Mouse (Mus musculus): Measurements from ENCODE around the gene Wsb2. TPM values are rescaled to one million over a fixed set of nuclear protein-coding genes. Genes with fewer than 3 reads are reported as not detected.
A peak's percentile ranks its signal among the peaks of the same experiment; 100 is the strongest.
"Not testable (repeated sequence)": the region's sequence is repeated elsewhere in the genome, so short reads cannot be mapped to it uniquely, and the experiment has no call there.

The Wsb2 gene
- polyA plus RNA-seq, 1 experiment from 2014 or later, result 142 TPM

- WGBS (ENCODE audit: missing documents), result 64% methylated on average over 10 of the region's 13 CpGs
- Histone ChIP-seq H3K36me3 (ENCODE audit: inconsistent target) (peaks cover 24% of the 10 kb centered on the region), H3K4me3 (ENCODE audit: inconsistent target) (no peak overlapping the region), H3K79me2 (ENCODE audit: inconsistent target) (peaks cover 84% of the 10 kb centered on the region), H3K27ac (peak overlapping the region; percentile 71)
Measured at GRCm38 (mm10) chr5:117360631-117361541, 3.8 kb downstream of the Wsb2 start.

DNA sequence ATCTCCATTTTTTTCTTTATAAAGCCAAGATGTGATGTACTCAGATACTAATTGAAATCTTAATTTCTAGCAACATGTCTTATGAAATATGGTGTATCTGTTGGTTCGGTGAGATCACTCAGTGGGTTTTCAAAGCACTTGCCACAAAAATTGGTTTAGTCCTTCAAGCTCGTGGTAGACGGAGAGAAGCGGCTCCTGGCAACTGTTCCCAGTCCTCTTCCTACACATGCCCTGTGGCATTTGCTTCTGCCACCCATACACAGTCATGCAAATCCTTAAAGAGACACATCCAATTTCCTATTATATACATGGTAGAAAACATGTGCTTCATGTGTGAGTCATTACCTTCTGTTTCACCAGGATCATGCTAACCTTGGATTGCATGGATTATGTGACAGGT, 4.5 kb downstream of the Wsb2 start:
- Histone ChIP-seq H3K27ac (peak overlapping the region; percentile 71), H3K4me3 (ENCODE audit: inconsistent target) (no peak overlapping the region), H3K79me2 (ENCODE audit: inconsistent target) (peaks cover 91% of the 10 kb centered on the region), H3K36me3 (ENCODE audit: inconsistent target) (peaks cover 31% of the 10 kb centered on the region)
- 91% methylated on average over 4 of the region's 4 CpGs for WGBS (ENCODE audit: missing documents)

DNA sequence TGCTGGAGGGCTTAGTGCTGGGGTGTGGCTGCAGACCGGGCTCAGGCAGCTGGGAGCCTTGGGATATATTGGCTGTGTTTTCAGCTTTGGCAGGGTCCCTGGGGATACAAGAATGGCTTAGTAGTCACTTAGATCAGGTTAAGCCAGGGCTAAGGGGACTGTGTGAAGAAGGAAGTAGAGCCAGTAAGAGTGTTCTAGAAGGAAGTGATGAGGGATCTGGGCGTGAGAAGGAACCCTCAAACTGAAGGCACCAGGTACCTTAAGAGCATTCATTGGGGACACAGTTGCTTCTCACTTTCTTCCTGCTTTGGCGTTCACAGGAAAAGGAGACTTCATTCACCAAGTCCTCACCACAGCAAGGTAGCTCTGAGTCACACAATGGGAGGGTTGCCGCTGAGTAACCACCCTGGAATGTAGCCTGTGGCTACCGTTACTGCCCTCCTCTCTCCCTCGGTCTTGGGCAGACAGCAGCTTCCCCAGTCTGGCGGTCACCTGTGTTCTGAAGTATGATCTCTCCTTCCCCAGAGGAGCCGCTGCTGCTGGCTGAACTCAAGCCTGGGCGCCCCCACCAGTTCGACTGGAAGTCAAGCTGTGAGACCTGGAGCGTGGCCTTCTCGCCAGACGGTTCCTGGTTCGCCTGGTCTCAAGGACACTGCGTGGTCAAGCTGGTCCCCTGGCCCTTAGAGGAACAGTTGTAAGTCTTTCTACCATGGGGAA, 6.1 kb downstream of the Wsb2 start:
- peaks cover 100% of the 10 kb centered on the region for H3K79me2 ChIP-seq (ENCODE audit: inconsistent target)
- H3K36me3 ChIP-seq (ENCODE audit: inconsistent target), result peaks cover 46% of the 10 kb centered on the region
- H3K4me3 ChIP-seq (ENCODE audit: inconsistent target), result no peak overlapping the region
- H3K27ac ChIP-seq, result no peak overlapping the region
- WGBS (ENCODE audit: missing documents), result 43% methylated on average over 15 of the region's 15 CpGs

DNA sequence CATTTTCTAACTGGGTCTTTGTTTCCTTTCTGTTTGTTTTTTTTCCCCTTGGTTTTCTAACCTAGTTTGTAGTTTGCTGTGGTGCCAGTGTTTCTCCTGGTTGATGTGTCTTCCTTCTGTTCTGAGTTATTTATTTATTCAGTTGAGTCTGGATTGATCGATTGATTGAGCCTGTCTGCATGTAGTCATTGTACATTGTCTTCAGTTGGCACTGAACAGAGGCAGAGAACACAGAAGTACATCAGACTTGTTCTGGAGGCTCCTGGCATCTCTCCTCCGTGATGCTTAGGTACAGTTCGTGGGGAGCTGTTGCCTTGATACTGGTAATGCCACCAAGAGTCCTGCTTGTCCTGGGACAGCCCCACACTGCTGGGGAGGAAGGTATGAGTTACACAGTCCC, 7.7 kb downstream of the Wsb2 start:
- 95% methylated on average over 3 of the region's 3 CpGs for WGBS (ENCODE audit: missing documents)
- peaks cover 100% of the 10 kb centered on the region for H3K79me2 ChIP-seq (ENCODE audit: inconsistent target)

GRCm38 (mm10) chr5:117365904-117366561, 8.9 kb downstream of the Wsb2 start:
- peaks cover 100% of the 10 kb centered on the region for H3K79me2 ChIP-seq (ENCODE audit: inconsistent target)
- H3K4me3 ChIP-seq (ENCODE audit: inconsistent target), result no peak overlapping the region
- H3K36me3 ChIP-seq (ENCODE audit: inconsistent target), result peaks cover 74% of the 10 kb centered on the region
- H3K27ac ChIP-seq, result no peak overlapping the region
- WGBS (ENCODE audit: missing documents), result 95% methylated on average over 13 of the region's 13 CpGs

More for the DNA sequence above, 7.7 kb downstream of the Wsb2 start:
- Histone ChIP-seq H3K36me3 (ENCODE audit: inconsistent target) (peaks cover 62% of the 10 kb centered on the region), H3K4me3 (ENCODE audit: inconsistent target) (no peak overlapping the region), H3K27ac (no peak overlapping the region)

- 96% methylated on average over 8 of the region's 8 CpGs for WGBS (ENCODE audit: missing documents)
- H3K36me3 ChIP-seq (ENCODE audit: inconsistent target), result peaks cover 86% of the 10 kb centered on the region
- peaks cover 94% of the 10 kb centered on the region for H3K79me2 ChIP-seq (ENCODE audit: inconsistent target)
- H3K27ac ChIP-seq, result no peak overlapping the region
- no peak overlapping the region for H3K4me3 ChIP-seq (ENCODE audit: inconsistent target)
Measured at GRCm38 (mm10) chr5:117367206-117367605, 10.1 kb downstream of the Wsb2 start.

DNA sequence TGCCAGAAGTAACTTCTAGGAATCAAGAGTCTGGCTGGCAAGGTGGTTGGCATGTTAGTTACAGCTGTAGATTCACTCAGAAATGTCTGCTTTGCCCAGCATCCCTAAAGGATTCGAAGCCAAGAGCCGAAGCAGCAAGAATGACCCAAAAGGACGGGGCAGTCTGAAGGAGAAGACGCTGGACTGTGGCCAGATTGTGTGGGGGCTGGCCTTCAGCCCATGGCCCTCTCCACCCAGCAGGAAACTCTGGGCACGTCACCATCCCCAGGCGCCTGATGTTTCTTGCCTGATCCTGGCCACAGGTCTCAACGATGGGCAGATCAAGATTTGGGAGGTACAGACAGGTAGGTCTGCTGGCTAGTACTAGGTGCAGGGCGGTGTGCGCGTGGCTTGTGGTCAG, 13.5 kb downstream of the Wsb2 start:
- Histone ChIP-seq H3K27ac (no peak overlapping the region), H3K4me3 (ENCODE audit: inconsistent target) (no peak overlapping the region), H3K36me3 (ENCODE audit: inconsistent target) (peaks cover 75% of the 10 kb centered on the region), H3K79me2 (ENCODE audit: inconsistent target) (peaks cover 64% of the 10 kb centered on the region)
- 84% methylated on average over 10 of the region's 10 CpGs for WGBS (ENCODE audit: missing documents)

- Histone ChIP-seq H3K79me2 (ENCODE audit: inconsistent target) (peaks cover 45% of the 10 kb centered on the region), H3K36me3 (ENCODE audit: inconsistent target) (peaks cover 63% of the 10 kb centered on the region), H3K4me3 (ENCODE audit: inconsistent target) (no peak overlapping the region), H3K27ac (peak overlapping the region; percentile 39; the same call in 1 of the 2 replicates)
- WGBS (ENCODE audit: missing documents), result 37% methylated on average over 9 of the region's 9 CpGs
Measured at GRCm38 (mm10) chr5:117373418-117373817, 16.3 kb downstream of the Wsb2 start.

DNA sequence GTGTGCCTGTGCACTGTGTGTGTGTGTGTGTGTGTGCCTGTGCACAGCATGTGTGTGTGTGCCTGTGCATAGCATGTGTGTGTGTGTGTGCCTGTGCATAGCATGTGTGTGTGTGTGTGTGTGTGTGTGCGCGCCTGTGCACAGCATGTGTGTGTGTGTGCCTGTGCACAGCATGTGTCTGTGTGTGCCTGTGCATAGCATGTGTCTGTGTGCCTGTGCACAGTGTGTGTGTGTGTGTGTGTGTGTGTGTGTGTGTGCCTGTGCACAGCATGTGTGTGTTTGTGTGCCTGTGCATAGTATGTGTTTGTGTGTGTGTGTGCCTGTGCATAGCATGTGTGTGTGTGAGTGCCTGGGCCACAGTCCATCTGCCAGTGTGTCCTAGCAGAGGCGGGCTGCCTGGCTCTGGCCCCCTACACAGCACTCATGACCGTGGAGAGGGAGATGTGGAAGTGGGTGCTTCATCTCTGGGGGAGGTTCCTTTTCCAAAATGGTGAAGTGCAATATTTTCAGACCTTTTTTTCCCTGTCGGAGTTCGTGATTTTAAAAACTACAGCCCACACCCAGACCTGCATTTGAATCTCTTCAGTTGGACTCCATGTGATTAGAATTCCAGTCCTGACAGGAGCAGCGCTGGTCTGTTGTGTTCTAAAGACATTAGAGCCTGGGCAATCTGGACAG, 17.4 kb downstream of the Wsb2 start:
- Histone ChIP-seq H3K27ac (peak overlapping the region; percentile 39), H3K79me2 (ENCODE audit: inconsistent target) (peaks cover 45% of the 10 kb centered on the region), H3K4me3 (ENCODE audit: inconsistent target) (no peak overlapping the region), H3K36me3 (ENCODE audit: inconsistent target) (peaks cover 63% of the 10 kb centered on the region)
- 68% methylated on average over 5 of the region's 7 CpGs for WGBS (ENCODE audit: missing documents)

- Histone ChIP-seq H3K4me3 (ENCODE audit: inconsistent target) (no peak overlapping the region), H3K79me2 (ENCODE audit: inconsistent target) (peaks cover 34% of the 10 kb centered on the region; the same call in 1 of the 2 replicates), H3K36me3 (ENCODE audit: inconsistent target) (peaks cover 57% of the 10 kb centered on the region), H3K27ac (no peak overlapping the region)
- 90% methylated on average over 11 of the region's 11 CpGs for WGBS (ENCODE audit: missing documents)
Measured at GRCm38 (mm10) chr5:117376331-117376761, 19.2 kb downstream of the Wsb2 start.

- 8% methylated on average over 14 of the region's 14 CpGs for WGBS (ENCODE audit: missing documents)
- H3K27ac ChIP-seq; H3K4me3 ChIP-seq (ENCODE audit: inconsistent target): not testable (repeated sequence)
- Histone ChIP-seq H3K79me2 (ENCODE audit: inconsistent target) (peaks cover 32% of the 10 kb centered on the region; the same call in 1 of the 2 replicates), H3K36me3 (ENCODE audit: inconsistent target) (peaks cover 54% of the 10 kb centered on the region)
Measured at GRCm38 (mm10) chr5:117377731-117378130, 20.6 kb downstream of the Wsb2 start.

DNA sequence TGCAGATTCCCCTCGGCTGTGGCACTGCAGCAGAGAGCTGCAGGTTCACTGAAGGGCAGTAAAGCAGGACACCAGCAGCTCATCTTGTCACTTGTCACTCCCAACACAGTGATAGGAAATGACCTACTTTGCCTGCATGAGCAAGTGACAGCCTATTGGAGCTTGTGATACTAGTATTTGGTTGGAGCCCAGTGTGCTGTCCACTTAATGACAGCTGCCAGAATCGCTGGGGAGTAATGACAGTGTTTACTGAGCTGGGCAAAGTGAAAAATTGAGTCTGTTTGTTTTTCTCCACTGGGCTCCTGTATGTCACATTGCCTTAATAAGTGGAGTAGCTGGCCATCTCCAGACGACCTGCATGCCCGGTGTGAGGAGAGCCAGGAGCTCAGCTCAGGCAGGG, 23.1 kb downstream of the Wsb2 start:
- Histone ChIP-seq H3K36me3 (ENCODE audit: inconsistent target) (peaks cover 64% of the 10 kb centered on the region), H3K79me2 (ENCODE audit: inconsistent target) (peaks cover 32% of the 10 kb centered on the region; the same call in 1 of the 2 replicates), H3K4me3 (ENCODE audit: inconsistent target) (no peak overlapping the region), H3K27ac (no peak overlapping the region)
- WGBS (ENCODE audit: missing documents), result 95% methylated on average over 4 of the region's 4 CpGs

DNA sequence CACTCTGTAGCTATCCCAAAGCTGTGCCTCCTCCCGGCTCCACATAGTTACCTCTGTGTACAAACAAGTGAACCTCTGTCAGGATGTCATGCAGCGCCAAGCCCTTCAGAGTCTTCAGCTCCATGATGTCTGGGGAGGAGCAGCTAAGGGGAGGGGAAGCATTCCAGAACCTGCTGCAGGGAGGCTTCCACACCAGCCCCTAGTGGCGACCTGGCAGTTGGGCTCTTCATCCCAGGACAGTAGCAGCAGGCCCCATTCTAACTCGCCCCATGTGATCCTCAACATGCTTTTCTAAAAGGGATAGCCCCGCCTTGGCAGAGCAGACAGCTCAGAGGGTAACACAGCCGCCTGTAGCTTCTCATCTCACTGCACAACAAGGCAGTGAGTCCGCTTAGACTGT, 24.7 kb downstream of the Wsb2 start:
- 93% methylated on average over 7 of the region's 7 CpGs for WGBS (ENCODE audit: missing documents)
- Histone ChIP-seq H3K79me2 (ENCODE audit: inconsistent target) (peaks cover 18% of the 10 kb centered on the region; the same call in 1 of the 2 replicates), H3K4me3 (ENCODE audit: inconsistent target) (no peak overlapping the region), H3K27ac (no peak overlapping the region), H3K36me3 (ENCODE audit: inconsistent target) (peaks cover 51% of the 10 kb centered on the region)

- peaks cover 47% of the 10 kb centered on the region for H3K36me3 ChIP-seq (ENCODE audit: inconsistent target)
Measured at GRCm38 (mm10) chr5:117383198-117383597, 26.1 kb downstream of the Wsb2 start.

More at GRCm38 (mm10) chr5:117383198-117383597, 26.1 kb downstream of the Wsb2 start:
- WGBS (ENCODE audit: missing documents), result 60% methylated on average over 10 of the region's 12 CpGs
- H3K79me2 ChIP-seq (ENCODE audit: inconsistent target), result peaks cover 18% of the 10 kb centered on the region; the same call in 1 of the 2 replicates
- no peak overlapping the region for H3K27ac ChIP-seq
- no peak overlapping the region for H3K4me3 ChIP-seq (ENCODE audit: inconsistent target)

Data from macrophage (primary cell).